Mouse (Mus musculus) heart, adult 2 months (tissue): Measurements from ENCODE around the gene Pyroxd2. TPM values are rescaled to one million over a fixed set of nuclear protein-coding genes. Genes with fewer than 3 reads are reported as not detected.
"Not testable (repeated sequence)": the region's sequence is repeated elsewhere in the genome, so short reads cannot be mapped to it uniquely, and the experiment has no call there.

ENCODE experiments used
- DNase-seq, 2 experiments: peaks; one replicate each; pipeline ENCODE4 v3.0.0; 2021
- H3K27ac ChIP-seq: fragments of 200-600 bp; 2 replicates; pipeline ENCODE4 v1.8.1; 2022
- H3K27me3 ChIP-seq: fragments of 200-500 bp; 2 replicates; pipeline ENCODE4 v1.6.1; 2012; ENCODE audit warnings: mild to moderate bottlenecking, low read length, inconsistent platforms, mixed read lengths; ENCODE audit not compliant: control insufficient read depth, insufficient read depth
- H3K36me3 ChIP-seq: fragments of 200-500 bp; 2 replicates; pipeline ENCODE4 v1.6.1; 2012; ENCODE audit warnings: low read length, inconsistent platforms; ENCODE audit not compliant: control insufficient read depth, insufficient read depth
- H3K4me1 ChIP-seq: fragments of 200-500 bp; 2 replicates; pipeline ENCODE4 v1.6.1; 2011; ENCODE audit warnings: low read length; ENCODE audit not compliant: control insufficient read depth, insufficient read depth
- H3K4me3 ChIP-seq: fragments of 200-600 bp; 2 replicates; pipeline ENCODE4 v1.8.1; 2022
- H3K79me2 ChIP-seq: fragments of 200-500 bp; replicated peaks from 2 replicates; pipeline ENCODE4 v1.6.1; 2012; ENCODE audit warnings: mild to moderate bottlenecking, inconsistent platforms, low read length, moderate library complexity, mixed read lengths; ENCODE audit not compliant: control insufficient read depth, insufficient read depth
- H3K9ac ChIP-seq: fragments of 200-500 bp; 2 replicates; pipeline ENCODE4 v1.6.1; 2012; ENCODE audit warnings: low read depth, mild to moderate bottlenecking, control low read depth, inconsistent platforms, low read length, mixed read lengths
- CTCF ChIP-seq: fragments of 200-600 bp; IDR thresholded peaks from 2 replicates; pipeline ENCODE4 v1.8.1; 2022; ENCODE audit warnings: antibody characterized with exemption, mild to moderate bottlenecking, moderate library complexity
- EP300 ChIP-seq: fragments of 200-500 bp; IDR thresholded peaks from 2 replicates; pipeline ENCODE4 v1.6.1; 2011; ENCODE audit warnings: low read depth, low read length, control low read depth; ENCODE audit not compliant: insufficient read depth
- POLR2A ChIP-seq: fragments of 200-500 bp; IDR thresholded peaks from 2 replicates; pipeline ENCODE4 v1.6.1; 2011; ENCODE audit warnings: mild to moderate bottlenecking, low read depth, low read length, control low read depth; ENCODE audit not compliant: insufficient read depth
- WGBS: fragments of 180-500 bp; shearing (Covaris S2); methylation state at CpG from one replicate; pipeline ENCODE4 v1.1.7; 2018; 5-methylcytosine and 5-hydroxymethylcytosine counted together
- intact Hi-C: fragments of 180-260 bp; cut with DNase I; formaldehyde crosslinking; loops from one replicate; pipeline ENCODE4 v1.15.1; 2025
- polyA plus RNA-seq: library from polyadenylated mRNA; depleted of rRNA; stranded (reverse); fragments of >200 nt; gene quantifications from 2 replicates; pipeline ENCODE4 v1.2.3, GENCODE M21; 2012
- total RNA-seq, 2 experiments: library from RNA; stranded (reverse); gene quantifications; 2 replicates each; pipeline ENCODE4 v1.2.3; 2021

Pyroxd2 gene
- total and polyA plus RNA-seq, 3 experiments, result 3.9 to 4.6 (median 4.4) TPM

- intact Hi-C loops, result no loop called here
- Histone ChIP-seq H3K4me1 (no peaks in the 10 kb centered on the region), H3K79me2 (no peaks in the 10 kb centered on the region), H3K9ac (no peak overlapping the region), H3K36me3 (no peaks in the 10 kb centered on the region), H3K27ac (no peak overlapping the region), H3K27me3 (no peaks in the 10 kb centered on the region), H3K4me3 (no peak overlapping the region)
- no peak for DNase-seq
- WGBS, result 64% methylated on average over 6 of the region's 6 CpGs
- TF ChIP-seq POLR2A (no peak), EP300 (no peak), CTCF (no peak)
Measured at GRCm38 (mm10) chr19:42697336-42697735, 55.2 kb downstream of the Pyroxd2 start.

GRCm38 (mm10) chr19:42690256-42690655 lies 62.3 kb downstream of the Pyroxd2 start:
- no peak overlapping the region for H3K27ac ChIP-seq
- H3K9ac ChIP-seq, result no peak overlapping the region
- WGBS, result 76% methylated on average over 1 of the region's 1 CpGs
- TF ChIP-seq POLR2A (no peak), EP300 (no peak), CTCF (no peak)
- no peaks in the 10 kb centered on the region for H3K4me1 ChIP-seq
- no peaks in the 10 kb centered on the region for H3K79me2 ChIP-seq
- intact Hi-C loops, result no loop called here
- no peak overlapping the region for H3K4me3 ChIP-seq
- no peaks in the 10 kb centered on the region for H3K27me3 ChIP-seq
- no peak for DNase-seq
- no peaks in the 10 kb centered on the region for H3K36me3 ChIP-seq

DNA sequence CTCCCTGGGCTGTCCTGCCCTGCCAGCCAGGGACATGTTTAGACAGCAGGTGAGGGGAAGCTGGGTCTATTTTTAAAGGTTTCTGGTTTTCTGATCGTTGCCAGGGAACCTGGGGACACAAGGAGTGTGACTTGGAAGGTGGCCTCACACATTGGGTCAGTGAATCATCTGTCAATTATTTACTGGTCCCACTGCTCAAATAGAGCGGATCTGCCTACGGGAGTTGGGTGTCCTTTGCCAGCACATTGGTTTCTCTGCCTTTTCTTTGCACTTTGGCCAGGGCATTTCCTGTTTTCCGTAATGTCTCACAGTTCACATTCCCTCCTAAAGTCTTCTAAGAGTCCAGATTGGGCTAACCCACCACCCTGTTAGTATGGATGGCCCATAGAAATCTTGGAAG lies 62.8 kb downstream of the Pyroxd2 start:
- DNase-seq, result no peak
- H3K27ac ChIP-seq, result no peak overlapping the region
- no peak for TF ChIP-seq EP300
- TF ChIP-seq CTCF, result no peak
- no peak for TF ChIP-seq POLR2A
- H3K9ac ChIP-seq, result no peak overlapping the region
- intact Hi-C loops, result no loop called here
- no peak overlapping the region for H3K4me3 ChIP-seq
- H3K27me3 ChIP-seq, result no peaks in the 10 kb centered on the region
- no peaks in the 10 kb centered on the region for H3K36me3 ChIP-seq
- 56% methylated on average over 4 of the region's 4 CpGs for WGBS
- H3K79me2 ChIP-seq, result no peaks in the 10 kb centered on the region
- H3K4me1 ChIP-seq, result no peaks in the 10 kb centered on the region

DNA sequence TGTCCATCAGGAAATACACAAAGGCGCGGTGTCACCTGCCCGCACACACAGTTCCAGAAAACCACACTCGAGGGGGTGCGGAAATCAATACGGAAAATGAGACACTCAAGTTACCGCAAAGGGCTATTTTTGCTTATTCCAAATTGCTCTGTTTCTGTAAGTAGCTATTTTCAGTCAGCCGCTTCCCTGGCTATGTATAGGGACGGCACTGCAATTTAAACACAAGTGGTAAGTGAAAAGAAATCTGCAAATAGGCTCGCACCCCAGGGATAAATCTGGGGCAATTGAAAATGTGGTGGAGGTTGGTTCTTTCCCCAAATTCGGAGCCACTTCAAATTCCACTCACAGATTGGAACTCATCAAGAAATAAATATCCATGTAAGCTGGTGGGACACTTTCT lies 63.3 kb downstream of the Pyroxd2 start:
- DNase-seq, result no peak
- H3K79me2 ChIP-seq, result no peaks in the 10 kb centered on the region
- TF ChIP-seq EP300 (no peak), CTCF (no peak), POLR2A (no peak)
- intact Hi-C loops, result no loop called here
- 87% methylated on average over 11 of the region's 11 CpGs for WGBS
- H3K4me3 ChIP-seq, result no peak overlapping the region
- no peaks in the 10 kb centered on the region for H3K36me3 ChIP-seq
- H3K27me3 ChIP-seq, result no peaks in the 10 kb centered on the region
- no peak overlapping the region for H3K27ac ChIP-seq
- no peaks in the 10 kb centered on the region for H3K4me1 ChIP-seq
- H3K9ac ChIP-seq, result no peak overlapping the region

DNA sequence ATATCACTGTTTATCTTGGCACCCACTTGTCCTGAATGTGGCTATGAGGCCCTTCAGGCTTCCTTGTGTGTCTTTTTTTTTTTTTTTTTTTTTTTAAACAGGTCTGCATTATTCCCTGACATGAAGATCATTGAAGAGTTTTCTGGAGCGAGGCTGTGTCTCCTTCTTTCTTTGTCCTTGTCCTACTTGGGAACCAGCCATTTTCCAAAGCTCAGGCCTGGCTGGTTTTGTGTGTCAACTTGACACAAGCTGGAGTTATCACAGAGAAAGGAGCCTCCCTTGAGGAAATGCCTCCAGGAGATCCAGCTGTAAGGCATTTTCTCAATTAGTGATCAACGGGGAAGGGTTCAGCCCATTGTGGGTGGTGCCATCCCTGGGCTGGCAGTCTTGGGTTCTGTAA lies 69.8 kb downstream of the Pyroxd2 start:
- H3K4me3 ChIP-seq, DNase-seq, intact Hi-C loops, H3K9ac ChIP-seq, H3K27me3 ChIP-seq, H3K79me2 ChIP-seq, H3K4me1 ChIP-seq, H3K36me3 ChIP-seq, H3K27ac ChIP-seq: not testable (repeated sequence)
- 45% methylated on average over 2 of the region's 2 CpGs for WGBS

DNA sequence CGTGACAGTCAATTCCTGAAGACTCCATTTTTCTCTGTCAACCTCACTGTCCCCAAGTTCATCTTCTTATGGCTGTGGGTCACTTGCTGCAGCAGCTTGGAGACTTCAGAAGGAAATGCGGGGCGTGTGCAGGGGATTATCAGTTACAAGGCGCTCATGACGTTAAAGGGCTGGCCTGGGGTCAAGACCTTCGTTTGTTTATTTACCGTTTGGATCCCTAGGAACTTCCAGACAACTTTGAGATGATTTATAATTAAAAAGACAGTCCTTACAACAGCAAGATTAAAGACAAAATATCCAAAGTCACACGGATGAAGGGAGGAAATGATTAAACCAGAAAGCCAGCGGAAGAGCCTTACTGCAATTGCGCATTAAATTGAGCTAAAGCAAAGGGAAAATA lies 74.4 kb downstream of the Pyroxd2 start:
- Histone ChIP-seq H3K79me2 (no peaks in the 10 kb centered on the region), H3K9ac (no peak overlapping the region), H3K4me3 (no peak overlapping the region), H3K4me1 (no peaks in the 10 kb centered on the region), H3K27me3 (no peaks in the 10 kb centered on the region), H3K36me3 (no peaks in the 10 kb centered on the region), H3K27ac (no peak overlapping the region)
- TF ChIP-seq CTCF (no peak), POLR2A (no peak), EP300 (no peak)
- 42% methylated on average over 10 of the region's 10 CpGs for WGBS
- no peak for DNase-seq
- intact Hi-C loops, result no loop called here
